Mouse (Mus musculus) brain, adult 2 months (tissue): ENCODE results near the gene Cby3.
"Not testable (repeated sequence)": the region's sequence is repeated elsewhere in the genome, so short reads cannot be mapped to it uniquely, and the experiment has no call there.

Experiments used
- DNase-seq: peaks from one replicate; pipeline ENCODE4 v3.0.0; 2011; ENCODE audit warnings: low read depth, low spot score

Gene Cby3

GRCm38 (mm10) chr11:50354162-50354561 is at the start of gene Cby3:
Cby3 (plus strand) TSS chr11:50354462.
- no peak for DNase-seq

DNA sequence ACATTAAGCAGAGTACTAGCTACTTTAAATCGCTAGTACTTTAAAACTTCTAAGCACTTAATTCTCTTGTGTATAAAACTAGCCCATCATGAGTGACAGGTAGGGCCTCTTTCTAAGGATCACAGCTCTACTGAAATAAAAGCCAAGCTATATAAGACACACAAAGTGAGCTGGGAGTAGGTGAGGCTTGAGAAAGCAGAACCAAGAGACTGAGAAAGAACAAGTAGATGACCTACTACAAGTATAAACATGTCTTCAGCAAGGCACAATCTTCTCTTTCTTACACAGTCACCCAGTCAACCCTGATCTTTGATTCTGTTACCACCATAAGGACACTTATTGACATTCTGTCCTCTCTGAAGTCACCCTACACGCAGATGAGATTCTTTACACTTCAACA is 41.5 kb upstream of the Cby3 start:
- DNase-seq: no peak

GRCm38 (mm10) chr11:50319343-50319742 is 34.9 kb upstream of the Cby3 start:
- DNase-seq: not testable (repeated sequence)

- no peak for DNase-seq
These were observed 33.0 kb upstream of the Cby3 start for GRCm38 (mm10) chr11:50321239-50321638.

- no peak for DNase-seq
These were observed 31.9 kb upstream of the Cby3 start for GRCm38 (mm10) chr11:50322345-50322744.

GRCm38 (mm10) chr11:50323843-50324242 is 30.4 kb upstream of the Cby3 start:
- no peak for DNase-seq

- no peak for DNase-seq
These were observed 29.4 kb upstream of the Cby3 start for GRCm38 (mm10) chr11:50324751-50325471.

- peak; percentile 100 for DNase-seq
These were observed 28.6 kb upstream of the Cby3 start, which contains the start of gene Canx for GRCm38 (mm10) chr11:50325496-50326301. Canx (minus strand) TSS chr11:50325673.

- DNase-seq: peak; percentile 32
These were observed 27.8 kb upstream of the Cby3 start for GRCm38 (mm10) chr11:50326302-50326966.

DNA sequence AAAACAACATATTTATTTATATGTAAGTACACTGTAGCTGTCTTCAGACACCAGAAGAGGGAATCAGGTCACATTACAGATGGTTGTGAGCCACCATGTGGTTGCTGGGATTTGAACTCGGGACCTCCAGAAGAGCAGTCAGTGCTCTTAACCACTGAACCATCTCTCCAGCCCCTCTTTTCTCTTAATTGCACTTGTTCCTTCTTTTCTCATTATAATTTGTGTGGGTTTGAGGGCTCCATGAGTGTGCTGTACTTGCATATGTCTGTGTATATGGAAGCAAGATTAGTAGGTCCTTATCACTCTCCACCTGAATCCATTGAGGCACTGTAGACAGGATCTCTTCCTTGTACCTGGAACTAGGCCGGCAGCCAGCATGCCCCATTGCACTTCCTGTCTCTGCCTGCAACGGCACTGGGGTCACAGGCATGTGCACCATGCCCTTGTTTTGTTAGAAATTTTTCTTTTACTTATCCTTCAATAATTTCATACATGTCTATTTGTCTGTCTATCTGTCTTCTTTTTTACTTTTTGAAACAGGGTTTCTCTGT is 26.1 kb upstream of the Cby3 start:
- no peak for DNase-seq

DNA sequence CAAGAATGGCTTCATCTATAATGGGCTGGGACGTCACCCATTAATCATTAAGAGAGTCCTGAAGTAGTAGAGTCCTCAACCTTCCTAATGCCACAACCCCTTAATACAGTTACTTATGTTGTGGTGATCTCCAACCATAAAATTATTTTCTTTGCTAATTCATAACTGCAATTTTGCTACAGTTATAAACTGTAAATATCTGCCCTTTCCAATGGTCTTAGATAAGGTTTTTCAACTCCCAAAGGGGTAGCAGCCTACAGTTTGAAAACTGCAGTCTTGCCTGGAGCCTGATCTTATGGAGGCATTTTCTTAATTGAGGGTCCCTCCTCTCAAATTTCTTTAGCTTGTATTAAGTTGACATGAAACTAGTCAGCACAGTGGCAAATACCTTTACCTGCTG is 24.9 kb upstream of the Cby3 start:
- no peak for DNase-seq

GRCm38 (mm10) chr11:50333181-50333580 is 21.1 kb upstream of the Cby3 start:
- DNase-seq: no peak

GRCm38 (mm10) chr11:50336126-50336525 is 18.1 kb upstream of the Cby3 start:
- no peak for DNase-seq

- no peak for DNase-seq
These were observed 17.4 kb upstream of the Cby3 start for GRCm38 (mm10) chr11:50336891-50337290.

DNA sequence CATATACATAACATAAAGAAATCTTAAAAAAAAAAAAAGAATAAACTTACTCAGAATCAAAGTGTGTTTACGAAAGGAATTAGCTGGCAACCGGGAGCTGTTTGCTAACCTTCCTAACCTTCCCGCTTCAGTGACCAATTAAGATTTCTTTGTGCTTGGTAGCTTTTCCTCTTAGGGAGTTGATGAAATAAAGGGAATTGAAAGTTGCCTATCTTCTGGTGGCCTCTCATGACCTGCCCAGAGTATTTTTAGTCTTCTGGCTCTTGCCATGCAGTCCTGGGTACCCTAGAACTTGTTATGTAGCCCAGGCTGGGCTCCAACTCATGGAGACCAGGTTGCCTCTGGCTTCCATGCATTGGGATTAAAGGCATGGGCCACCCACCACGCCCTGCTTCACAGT is 8.8 kb upstream of the Cby3 start:
- no peak for DNase-seq

- DNase-seq: no peak
These were observed 7.8 kb upstream of the Cby3 start for GRCm38 (mm10) chr11:50346256-50347032.

- DNase-seq: no peak
These were observed 2.1 kb upstream of the Cby3 start for GRCm38 (mm10) chr11:50352177-50352576.

DNA sequence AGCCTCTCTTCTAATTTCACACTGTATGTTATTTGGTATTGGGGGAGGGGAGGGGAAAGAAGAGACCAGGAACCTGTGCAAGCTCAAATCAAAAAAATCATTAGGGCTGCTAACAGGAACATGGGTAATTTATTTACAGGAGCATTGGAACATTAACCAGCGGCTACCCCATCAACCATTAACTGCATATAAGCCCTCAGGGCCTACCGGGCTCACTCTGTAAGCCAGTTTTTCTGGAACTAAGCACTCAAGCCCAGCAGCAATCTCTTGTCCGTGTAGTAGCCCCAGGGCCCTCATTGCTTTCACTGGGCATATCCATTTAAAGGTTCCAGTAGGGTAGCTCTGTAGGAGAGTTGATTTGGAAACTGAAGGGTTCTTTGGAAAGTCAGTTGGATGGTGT is 589 bp downstream of the Cby3 start:
- DNase-seq: no peak

DNA sequence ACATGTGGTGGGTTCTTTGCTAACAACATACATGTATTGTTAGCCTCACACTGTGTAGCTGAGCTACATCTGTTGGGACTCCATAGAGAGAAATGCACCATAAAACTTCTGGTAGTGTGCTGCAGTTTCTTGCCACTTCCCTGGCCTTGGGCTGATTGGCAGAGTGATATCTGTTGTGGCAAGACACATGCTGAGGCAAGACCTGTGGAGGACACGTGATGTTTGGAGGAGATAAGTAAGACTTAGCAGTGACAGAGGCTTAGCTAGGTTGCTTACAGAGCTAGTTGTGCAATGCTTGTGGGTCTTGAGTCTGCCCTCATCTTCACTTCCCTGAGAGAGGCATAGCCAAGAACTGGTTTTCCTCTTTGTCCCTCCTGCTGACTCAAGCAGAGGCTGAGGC is 1.1 kb downstream of the Cby3 start:
- no peak for DNase-seq

DNA sequence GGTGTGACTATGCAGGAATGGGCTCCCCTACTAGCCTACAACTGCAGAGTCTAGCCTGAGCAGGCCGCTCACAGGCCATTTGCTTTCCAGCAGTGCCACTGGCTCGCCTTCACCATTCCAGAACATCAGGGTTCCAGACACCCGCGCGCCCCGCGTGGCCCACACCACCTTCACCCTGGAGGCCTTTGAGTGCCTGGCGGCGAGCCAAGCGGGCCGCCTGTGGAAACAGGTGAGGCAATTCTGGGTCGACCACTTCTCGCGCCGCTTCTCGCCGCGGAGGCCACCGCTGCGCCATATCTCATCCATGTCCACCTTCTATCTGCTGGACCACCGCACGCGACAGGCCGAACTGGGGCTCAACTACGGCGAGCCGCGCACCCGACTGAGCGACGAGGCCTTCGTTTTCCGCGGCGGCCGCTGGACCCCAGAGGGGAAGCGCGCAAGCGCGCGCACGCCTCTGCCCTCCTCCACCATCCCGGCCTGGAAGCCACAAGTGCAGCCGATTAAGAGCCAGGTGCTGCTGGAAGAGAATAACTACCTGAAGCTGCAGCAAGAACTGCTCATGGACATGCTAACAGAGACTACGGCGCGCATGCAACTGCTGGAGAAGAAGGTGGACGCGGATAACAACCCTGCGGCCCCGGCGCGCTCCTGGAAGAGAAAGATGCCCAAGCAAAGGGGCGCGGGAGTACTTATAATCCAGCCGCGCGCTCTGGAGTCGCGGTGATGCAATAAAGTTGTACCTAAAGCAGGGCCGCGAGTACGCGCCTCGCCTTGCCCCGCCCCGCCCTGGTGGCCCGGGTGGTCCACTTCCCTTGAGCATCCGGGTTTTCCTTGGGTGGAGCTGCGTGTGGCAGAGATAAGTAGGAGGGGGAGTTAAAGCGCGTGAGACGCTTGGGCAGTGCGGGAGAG is 4.9 kb downstream of the Cby3 start:
- peak; percentile 88 for DNase-seq
